Mouse (Mus musculus): ENCODE results near the gene Cct3.

- TF ChIP-seq CTCF (IDR thresholded peaks at IDR 0.05; ENCODE audit: extremely low read depth, insufficient read depth, low read length) (no peak), POLR2A (IDR thresholded peaks at IDR 0.05; ENCODE audit: extremely low read depth, insufficient read depth, low read length) (no peak)
Measured at GRCm38 (mm10) chr3:88271859-88272258, 25.1 kb upstream of the Cct3 start.
